Mouse (Mus musculus) lung, adult 18-20 months (tissue): ENCODE data around the gene Zmiz1.

Source experiments
- DNase-seq, 2 experiments: peaks; one replicate each; pipeline ENCODE4 v3.0.0; 2022; ENCODE audit warnings: mixed read lengths in 2 of 2

Gene Zmiz1

DNA sequence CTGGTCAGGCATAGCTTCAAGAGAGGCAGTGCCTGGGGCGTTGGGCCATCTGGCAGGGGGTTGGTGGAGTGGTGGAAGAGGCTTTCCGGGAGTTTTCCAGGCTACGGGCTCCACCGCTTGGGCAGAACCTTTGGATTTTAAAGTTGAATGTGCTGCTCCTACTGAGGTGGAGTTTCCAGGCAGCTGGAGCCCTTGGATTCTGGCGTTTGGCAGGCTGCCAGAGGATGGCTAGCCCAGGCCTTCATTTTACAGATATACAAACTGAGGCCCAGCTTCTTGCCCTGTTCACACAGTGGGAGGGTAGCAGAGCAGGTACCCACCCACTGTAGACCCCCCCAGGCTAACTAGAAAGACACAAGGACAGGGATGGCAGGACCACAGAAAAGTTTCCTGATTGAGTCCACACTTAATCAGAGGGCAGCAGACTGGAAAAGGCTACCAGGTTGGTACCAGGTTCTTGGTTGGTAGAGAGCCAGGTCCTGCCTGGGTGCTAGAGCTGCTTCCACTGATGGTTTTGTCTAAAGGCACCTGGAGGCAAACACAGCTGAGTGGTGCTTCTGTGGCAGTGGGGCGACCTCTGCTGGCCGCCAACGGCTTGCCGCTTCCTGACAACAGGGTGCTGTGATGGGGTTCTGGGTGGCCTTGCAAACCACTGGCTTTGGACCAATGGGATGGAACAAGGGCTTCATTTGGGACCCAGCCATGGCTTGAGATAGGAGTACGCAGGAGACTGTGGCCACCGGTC, 106.5 kb downstream of the Zmiz1 start:
- DNase-seq: peak; percentile 84 to 87

- peak; percentile 73 to 79 for DNase-seq
These were observed 108.3 kb downstream of the Zmiz1 start for GRCm38 (mm10) chr14:25567245-25567644.

- DNase-seq: no peak
These were observed 108.9 kb downstream of the Zmiz1 start for GRCm38 (mm10) chr14:25567837-25568236.

GRCm38 (mm10) chr14:25574047-25574870, 115.3 kb downstream of the Zmiz1 start:
- DNase-seq: peak in 1 of 2 experiments; percentile 23

GRCm38 (mm10) chr14:25576642-25577041, 117.7 kb downstream of the Zmiz1 start:
- no peak for DNase-seq

GRCm38 (mm10) chr14:25577431-25577830, 118.4 kb downstream of the Zmiz1 start:
- DNase-seq: no peak

GRCm38 (mm10) chr14:25579597-25579996, 120.6 kb downstream of the Zmiz1 start:
- DNase-seq: no peak

DNA sequence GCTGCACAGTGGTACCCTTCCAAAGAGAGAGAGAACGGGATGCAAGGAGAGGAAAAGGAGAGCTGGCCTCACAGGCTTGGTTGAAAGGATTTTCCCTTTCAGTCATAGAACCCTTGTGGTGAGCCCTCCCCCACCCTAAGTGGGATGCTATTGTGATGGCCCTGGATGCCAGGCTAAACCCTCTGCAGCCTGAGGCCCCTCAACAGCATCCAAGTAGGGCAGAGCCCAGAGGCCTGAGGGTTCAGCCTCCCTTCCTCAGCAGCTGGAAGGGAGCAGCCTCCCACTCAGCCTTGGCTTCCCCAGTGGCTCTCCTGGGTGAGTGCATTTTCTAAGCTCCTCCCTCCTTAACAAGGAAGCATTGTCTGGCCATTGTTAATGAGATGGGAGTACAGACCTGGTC, 121.4 kb downstream of the Zmiz1 start:
- DNase-seq: no peak

GRCm38 (mm10) chr14:25582603-25583002, 123.6 kb downstream of the Zmiz1 start:
- DNase-seq: no peak

GRCm38 (mm10) chr14:25583899-25584298, 124.9 kb downstream of the Zmiz1 start:
- no peak for DNase-seq

- DNase-seq: no peak
These were observed 126.7 kb downstream of the Zmiz1 start for GRCm38 (mm10) chr14:25585545-25586301.

- DNase-seq: no peak
These were observed 128.0 kb downstream of the Zmiz1 start for GRCm38 (mm10) chr14:25586846-25587486.

GRCm38 (mm10) chr14:25587487-25588001, 128.6 kb downstream of the Zmiz1 start:
- peak; percentile 64 to 75 for DNase-seq

- no peak for DNase-seq
These were observed 129.2 kb downstream of the Zmiz1 start for GRCm38 (mm10) chr14:25588156-25588555.

DNA sequence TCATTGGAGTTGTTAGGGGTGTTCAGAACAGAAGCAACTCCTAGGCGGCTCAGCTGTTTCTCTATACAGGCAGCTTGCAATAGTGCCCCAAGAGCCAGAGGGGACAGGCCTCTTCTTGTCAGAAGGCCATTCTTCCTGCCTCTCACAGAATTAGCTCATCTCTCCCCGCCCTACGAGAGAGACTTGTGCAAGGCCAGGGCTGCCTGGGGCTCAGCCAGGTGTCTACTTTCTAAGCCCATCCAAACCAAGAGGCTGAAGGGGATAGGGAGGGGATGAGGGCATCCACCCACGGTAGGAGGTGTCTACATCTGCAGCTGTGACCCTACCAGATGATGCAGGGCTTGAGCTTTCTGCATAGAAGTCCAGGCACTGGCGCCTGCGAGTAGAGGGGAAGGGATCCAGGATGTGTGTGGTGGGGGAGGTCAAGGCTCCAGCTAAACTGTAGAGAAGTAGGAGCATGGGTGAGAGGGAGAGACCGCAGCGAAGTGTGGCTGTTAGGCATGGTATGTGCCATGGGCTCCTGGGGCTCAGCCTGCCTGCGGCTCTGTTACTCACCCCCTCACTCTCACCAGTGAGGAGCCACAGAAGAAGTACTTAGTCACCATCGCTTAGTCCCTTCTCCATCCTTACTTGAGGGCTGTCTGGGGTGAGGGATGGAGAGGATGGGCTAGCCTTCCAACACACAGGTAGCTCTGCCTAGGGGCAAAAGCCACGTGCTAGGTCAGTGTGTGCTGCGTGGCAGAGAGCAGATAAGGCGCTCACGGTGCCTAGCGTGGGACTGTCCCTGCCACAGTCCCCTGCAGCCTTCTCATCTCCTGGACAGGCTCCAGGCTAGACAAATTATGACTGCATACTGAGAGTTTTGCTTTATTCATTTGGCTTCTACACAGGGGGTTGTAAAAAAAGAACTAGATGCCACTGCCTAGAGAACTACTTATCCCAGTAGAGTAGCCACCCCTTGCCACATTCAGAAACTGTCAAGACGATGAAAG, 130.3 kb downstream of the Zmiz1 start:
- DNase-seq: no peak

GRCm38 (mm10) chr14:25591000-25591399, 132.0 kb downstream of the Zmiz1 start:
- no peak for DNase-seq

DNA sequence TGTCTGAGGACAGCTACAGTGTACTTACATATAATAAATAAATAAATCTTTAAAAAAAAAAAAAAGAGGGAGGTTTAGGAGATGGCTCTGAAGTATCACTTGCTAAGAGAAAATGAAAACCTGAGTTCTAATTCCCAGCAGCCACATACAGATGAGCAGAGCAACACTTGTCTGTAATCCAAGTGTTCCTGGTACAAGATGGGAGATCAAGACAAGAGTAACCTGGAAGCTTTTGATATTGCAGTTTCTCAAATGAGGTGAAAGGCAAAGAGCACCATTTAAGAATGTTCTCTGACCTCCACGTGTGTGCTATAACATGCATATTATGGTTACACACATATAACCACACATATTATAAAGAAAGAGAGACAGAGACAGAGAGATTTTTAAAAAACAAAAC, 132.4 kb downstream of the Zmiz1 start:
- DNase-seq: no peak

DNA sequence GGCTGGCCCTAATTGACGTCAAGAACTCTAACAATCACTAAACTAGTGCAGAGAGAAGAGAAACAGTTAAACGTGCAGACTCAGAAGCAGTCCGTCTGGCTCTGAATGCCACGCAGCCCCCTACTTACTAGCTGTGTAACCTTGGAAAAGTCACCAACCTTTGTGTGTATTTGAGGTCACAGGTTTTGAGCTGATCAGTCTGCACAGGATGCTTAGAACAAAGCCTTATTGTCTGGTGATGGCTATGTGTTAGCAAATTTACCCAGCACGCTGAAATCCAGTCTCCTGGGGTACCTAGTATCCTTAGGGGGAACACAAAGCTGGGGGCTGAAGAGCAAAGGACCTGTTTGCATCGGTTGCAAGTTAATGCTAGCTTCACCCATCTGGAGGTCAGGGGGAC, 133.5 kb downstream of the Zmiz1 start:
- no peak for DNase-seq

DNA sequence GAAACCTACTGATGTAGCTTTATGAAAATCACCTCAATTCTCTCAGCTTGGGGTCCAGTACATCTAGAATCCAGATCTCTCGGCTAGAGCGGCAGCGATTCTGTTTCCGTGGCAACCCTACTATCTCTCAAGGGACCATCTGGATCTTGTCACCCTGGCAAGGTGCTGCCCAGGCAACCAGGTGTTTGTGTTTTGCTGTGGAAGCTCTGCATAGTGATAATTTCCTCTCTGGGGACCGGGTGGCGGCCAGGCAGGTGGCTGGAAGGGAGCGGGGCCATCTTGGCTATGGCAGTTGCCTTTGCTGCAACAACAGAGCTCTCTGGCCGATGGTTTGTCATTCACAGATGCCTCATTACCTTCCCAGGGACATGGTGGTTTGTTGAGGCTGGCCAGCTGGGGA, 134.9 kb downstream of the Zmiz1 start:
- DNase-seq: no peak

DNA sequence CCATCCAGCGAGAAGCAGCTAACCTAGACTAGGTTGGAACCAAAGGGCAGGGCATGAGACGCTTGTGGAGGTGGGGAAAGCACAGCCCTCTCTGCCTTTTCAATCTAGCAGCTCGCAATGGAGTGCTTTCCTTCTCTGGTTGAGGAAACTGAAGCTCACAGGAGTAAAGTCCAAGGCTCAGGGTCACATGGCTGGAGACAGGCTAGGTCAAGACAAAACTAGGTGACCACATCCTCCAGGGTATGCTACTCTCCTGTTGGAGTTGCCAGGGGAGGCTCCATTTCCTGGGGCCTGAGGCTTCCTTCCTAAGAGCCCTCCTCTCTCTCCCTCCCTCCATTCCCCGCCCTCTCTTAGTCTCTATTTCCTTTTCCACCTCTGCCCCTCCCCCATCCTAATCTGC, 135.6 kb downstream of the Zmiz1 start:
- no peak for DNase-seq

DNA sequence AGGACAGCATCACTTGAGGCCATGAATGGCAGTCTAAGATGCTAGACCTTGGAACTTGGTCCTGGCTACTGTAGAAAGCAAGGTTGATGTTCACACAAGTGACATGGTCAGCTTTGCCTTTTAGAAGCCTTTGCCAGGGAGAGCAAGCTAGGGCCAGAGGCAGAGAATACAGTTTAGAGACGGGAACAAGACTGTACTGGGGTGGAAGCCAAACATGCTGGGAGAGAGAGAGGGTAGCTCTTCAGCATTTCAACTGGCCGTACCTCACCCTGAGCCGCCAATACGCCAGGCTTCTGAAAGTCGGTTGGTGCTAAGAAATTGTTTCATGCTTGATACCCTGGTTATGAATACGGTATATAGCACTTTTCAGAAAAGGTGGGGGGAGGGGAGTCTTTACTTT, 140.0 kb downstream of the Zmiz1 start:
- no peak for DNase-seq
